Mouse (Mus musculus) ES-E14 (cell line): ENCODE measurements around the gene Arhgef39. TPM values are rescaled to one million over a fixed set of nuclear protein-coding genes. Genes with fewer than 3 reads are reported as not detected.

ENCODE experiments used
- DNase-seq: peaks from one replicate; pipeline ENCODE4 v3.0.0-alpha.2; 2013; ENCODE audit warnings: low read depth, low spot score
- H3K27ac ChIP-seq: 2 replicates; pipeline ENCODE4 v1.5.1; 2012; ENCODE audit warnings: low read depth, mild to moderate bottlenecking, low read length, moderate library complexity, mixed read lengths; ENCODE audit not compliant: poor library complexity, insufficient read depth, severe bottlenecking
- H3K36me3 ChIP-seq: 2 replicates; pipeline ENCODE4 v1.6.1; 2012; ENCODE audit warnings: mild to moderate bottlenecking, low read length, moderate library complexity, mixed read lengths; ENCODE audit not compliant: control insufficient read depth, poor library complexity, insufficient read depth, severe bottlenecking
- H3K4me1 ChIP-seq, 2 experiments: fragments of 150-350 bp in 1 of 2; sonication (generic) in 1 of 2; 2 replicates each; pipeline ENCODE4 v1.6.1; 2012; ENCODE audit warnings: low read length in 2 of 2, mild to moderate bottlenecking in 1 of 2, mixed read lengths in 1 of 2; ENCODE audit not compliant: control insufficient read depth in 2 of 2, insufficient read depth in 2 of 2, poor library complexity in 1 of 2
- H3K4me3 ChIP-seq, 2 experiments: fragments of 150-350 bp in 1 of 2; sonication (generic) in 1 of 2; 2 replicates each; pipeline ENCODE4 v1.5.1; 2012; ENCODE audit warnings: low read length in 2 of 2, low read depth in 1 of 2, mild to moderate bottlenecking in 1 of 2, mixed read lengths in 1 of 2; ENCODE audit not compliant: insufficient read depth in 1 of 2, poor library complexity in 1 of 2, severe bottlenecking in 1 of 2
- H3K9ac ChIP-seq: 2 replicates; pipeline ENCODE4 v1.6.1; 2012; ENCODE audit warnings: low read depth, mild to moderate bottlenecking, low read length, mixed read lengths; ENCODE audit not compliant: poor library complexity, insufficient read depth, severe bottlenecking
- H3K9me3 ChIP-seq: fragments of 150-350 bp; sonication (generic); 2 replicates; pipeline ENCODE4 v1.6.1; 2012; ENCODE audit warnings: low read depth, mild to moderate bottlenecking, low read length; ENCODE audit not compliant: control insufficient read depth, insufficient read depth
- CHD2 ChIP-seq: IDR thresholded peaks from 2 replicates; pipeline ENCODE4 v1.6.1; 2014; ENCODE audit warnings: mild to moderate bottlenecking, low read depth, low read length, inconsistent platforms
- HCFC1 ChIP-seq: IDR thresholded peaks from 2 replicates; pipeline ENCODE4 v1.6.1; 2012; ENCODE audit warnings: low read length, inconsistent platforms, borderline replicate concordance; ENCODE audit not compliant: insufficient read depth
- MAFK ChIP-seq: IDR thresholded peaks from 2 replicates; pipeline ENCODE4 v1.6.1; 2014; ENCODE audit warnings: mild to moderate bottlenecking, low read depth, low read length, inconsistent platforms; ENCODE audit not compliant: insufficient read depth
- ZC3H11A ChIP-seq: IDR thresholded peaks from 2 replicates; pipeline ENCODE4 v1.6.1; 2012; ENCODE audit warnings: low read depth, mild to moderate bottlenecking, inconsistent platforms, low read length, borderline replicate concordance
- ZNF384 ChIP-seq: IDR thresholded peaks from 2 replicates; pipeline ENCODE4 v1.6.1; 2012; ENCODE audit warnings: low read depth, low read length, inconsistent platforms
- in situ Hi-C, 2 experiments: fragments of 600-800 bp; cut with MboI; formaldehyde crosslinking; loops; one replicate each; pipeline ENCODE4 v1.15.1; 2025; ENCODE audit warnings: low sequenced_read_pairs in 2 of 2, inconsistent platforms in 1 of 2; ENCODE audit not compliant: unreplicated experiment in 2 of 2
- total RNA-seq: library from RNA; depleted of rRNA; stranded (reverse); fragments of 300-350 nt; gene quantifications from 2 replicates; pipeline ENCODE4 v1.2.3, GENCODE M21; 2012

The Arhgef39 gene
- total RNA-seq, 1 experiment, result 32.1 TPM

GRCm38 (mm10) chr4:43511675-43512454 lies 12.4 kb upstream of the Arhgef39 start:
- no peak overlapping the region for H3K4me3 ChIP-seq
- no peaks in the 10 kb centered on the region for H3K9me3 ChIP-seq
- no peak for TF ChIP-seq ZC3H11A
- TF ChIP-seq HCFC1, result no peak
- TF ChIP-seq MAFK, result no peak
- TF ChIP-seq ZNF384, result no peak
- no peak for TF ChIP-seq CHD2
- DNase-seq, result no peak
- in situ Hi-C loops, result no loop called here
- peaks cover 3 to 28% of the 10 kb centered on the region in 2 experiments; a peak in 3 of 4 replicates for H3K4me1 ChIP-seq
- no peak overlapping the region for H3K27ac ChIP-seq
- peaks cover 7% of the 10 kb centered on the region; the same call in 1 of the 2 replicates for H3K36me3 ChIP-seq
- H3K9ac ChIP-seq, result no peak overlapping the region

GRCm38 (mm10) chr4:43509109-43509508 lies 9.6 kb upstream of the Arhgef39 start:
- no peak for TF ChIP-seq MAFK
- no peak for TF ChIP-seq CHD2
- no peak for TF ChIP-seq ZC3H11A
- no peak for TF ChIP-seq ZNF384
- TF ChIP-seq HCFC1, result no peak
- peaks cover 3 to 23% of the 10 kb centered on the region in 2 experiments; a peak in 3 of 4 replicates for H3K4me1 ChIP-seq
- no peaks in the 10 kb centered on the region for H3K9me3 ChIP-seq
- no peak for DNase-seq
- peak overlapping the region; percentile 53 to 55; a peak in 2 of 4 replicates for H3K4me3 ChIP-seq
- no peaks in the 10 kb centered on the region for H3K36me3 ChIP-seq
- H3K27ac ChIP-seq, result no peak overlapping the region
- no peak overlapping the region for H3K9ac ChIP-seq
- in situ Hi-C loops, result no loop called here

- H3K4me1 ChIP-seq, result peaks cover 3 to 23% of the 10 kb centered on the region in 2 experiments; a peak in 3 of 4 replicates
- H3K9me3 ChIP-seq, result no peaks in the 10 kb centered on the region
- peak overlapping the region; percentile 53 to 55 for H3K4me3 ChIP-seq
- in situ Hi-C loops, result no loop called here
- H3K9ac ChIP-seq, result 0 out of 2 replicates have a peak overlapping the region, but pooled peaks have one; percentile 5
- no peak overlapping the region for H3K27ac ChIP-seq
- TF ChIP-seq MAFK (no peak), ZNF384 (no peak), ZC3H11A (no peak), HCFC1 (no peak), CHD2 (no peak)
- no peaks in the 10 kb centered on the region for H3K36me3 ChIP-seq
- no peak for DNase-seq
Measured at GRCm38 (mm10) chr4:43508666-43508997, 9.1 kb upstream of the Arhgef39 start.

GRCm38 (mm10) chr4:43507938-43508665 lies 8.6 kb upstream of the Arhgef39 start:
- in situ Hi-C loops, result no loop called here
- Histone ChIP-seq H3K36me3 (no peaks in the 10 kb centered on the region), H3K27ac (no peak overlapping the region), H3K4me3 (peak overlapping the region; percentile 53 to 55), H3K4me1 (peaks cover 3 to 23% of the 10 kb centered on the region in 2 experiments; a peak in 3 of 4 replicates), H3K9ac (0 out of 2 replicates have a peak overlapping the region, but pooled peaks have one; percentile 5), H3K9me3 (no peaks in the 10 kb centered on the region)
- TF ChIP-seq ZC3H11A (no peak), MAFK (no peak), CHD2 (no peak)
- DNase-seq, result no peak
